Comparison of ENCODE assay signal across 13 mouse cellular contexts in genomic region chr6:35940071-35940470, GRCm38 (mm10).
DNase-seq lines count a peak whose midpoint lies in the region.
"Had no signal": no experiment of that assay in that cellular context is flagged by ENCODE, and none has a peak within 500 bp of the region (broad histone marks: within the 10 kb centered on the region; RNA-seq: fewer than 3 reads in every experiment).

No protein-coding gene starts in this region.

- peak; percentile 64 to 71 for DNase-seq in cerebellum, postnatal 10 days
- DNase-seq in cerebellum, adult 9-10 months: no peak
- peak; percentile 5 to 6 for DNase-seq in cerebellum, postnatal 25 days
- DNase-seq in cerebellum, adult 11-12 months: no peak
- DNase-seq in left cerebral cortex, postnatal 4 days: peak; percentile 18
- no peak for DNase-seq in left cerebral cortex, adult 8-10 months (ENCODE audit: low spot score in 2 of 2)
- DNase-seq: adrenal gland, adult 8-10 months; adrenal gland, postnatal 14 days; adrenal gland, postnatal 36 days; B cell, adult 2 months; cerebellum, adult 18-20 months; cerebellum, adult 8-10 months; forebrain, postnatal 0 days had no signal

- intact Hi-C loops in left cerebral cortex, postnatal 4 days (cut with DNase I): no loop called here

Comparison
In these comparisons a context has a peak if more than half of its experiments do, and no peak if none do; other contexts are left out.
1. DNase-seq: peak in cerebellum, postnatal 10 days (2 of 2), cerebellum, postnatal 25 days (2 of 2) and left cerebral cortex, postnatal 4 days (single experiment); none in cerebellum, adult 9-10 months (single experiment), cerebellum, adult 11-12 months (single experiment) and left cerebral cortex, adult 8-10 months (0 of 2).